Mouse (Mus musculus) heart, embryonic 12.5 days (tissue): ENCODE data around the gene Tspyl1. TPM values are rescaled to one million over a fixed set of nuclear protein-coding genes. Genes with fewer than 3 reads are reported as not detected.

ENCODE experiments used
- ATAC-seq: fragments of 200-750 bp; cut with Nextera tagmentation; 2 replicates; pipeline ENCODE4 v1.8.0; 2017; ENCODE audit warnings: moderate TSS enrichment, moderate library complexity; ENCODE audit not compliant: insufficient number of reproducible peaks, low FRiP score
- H3K27ac ChIP-seq: fragments of 300-500 bp; sonication (generic); 2 replicates; pipeline ENCODE4 v1.5.1; 2016; ENCODE audit warnings: mild to moderate bottlenecking, moderate library complexity; ENCODE audit not compliant: poor library complexity, severe bottlenecking
- H3K27me3 ChIP-seq: fragments of 300-500 bp; sonication (generic); replicated peaks from 2 replicates; pipeline ENCODE4 v1.6.1; 2016; ENCODE audit warnings: mild to moderate bottlenecking, moderate library complexity
- H3K36me3 ChIP-seq: fragments of 300-500 bp; sonication (generic); 2 replicates; pipeline ENCODE4 v1.6.1; 2016; ENCODE audit warnings: mild to moderate bottlenecking, moderate library complexity
- H3K4me1 ChIP-seq: fragments of 300-500 bp; sonication (generic); replicated peaks from 2 replicates; pipeline ENCODE4 v1.6.1; 2016; ENCODE audit warnings: mild to moderate bottlenecking
- H3K4me2 ChIP-seq: fragments of 300-500 bp; sonication (generic); 2 replicates; pipeline ENCODE4 v1.6.1; 2016; ENCODE audit warnings: mild to moderate bottlenecking, moderate library complexity
- H3K4me3 ChIP-seq: fragments of 300-500 bp; sonication (generic); 2 replicates; pipeline ENCODE4 v1.5.1; 2016; ENCODE audit warnings: mild to moderate bottlenecking
- H3K9ac ChIP-seq: fragments of 300-500 bp; sonication (generic); 2 replicates; pipeline ENCODE4 v1.6.1; 2016; ENCODE audit warnings: mild to moderate bottlenecking, moderate library complexity
- H3K9me3 ChIP-seq: fragments of 300-500 bp; sonication (generic); replicated peaks from 2 replicates; pipeline ENCODE4 v1.6.1; 2016; ENCODE audit warnings: mild to moderate bottlenecking, moderate library complexity
- WGBS: fragments of 180-500 bp; shearing (Covaris S2); methylation state at CpG from one replicate; pipeline ENCODE4 v1.1.7; 2016; 5-methylcytosine and 5-hydroxymethylcytosine counted together
- polyA plus RNA-seq: library from polyadenylated mRNA; unstranded; fragments of >200 nt; fragmentation: Nextera tagmentation; extraction: Ambion mirVana; gene quantifications from 2 replicates; pipeline ENCODE4 v1.2.1, GENCODE M21; 2016

The Tspyl1 gene
- polyA plus RNA-seq, 1 experiment from 2014 or later: 85.1 TPM

DNA sequence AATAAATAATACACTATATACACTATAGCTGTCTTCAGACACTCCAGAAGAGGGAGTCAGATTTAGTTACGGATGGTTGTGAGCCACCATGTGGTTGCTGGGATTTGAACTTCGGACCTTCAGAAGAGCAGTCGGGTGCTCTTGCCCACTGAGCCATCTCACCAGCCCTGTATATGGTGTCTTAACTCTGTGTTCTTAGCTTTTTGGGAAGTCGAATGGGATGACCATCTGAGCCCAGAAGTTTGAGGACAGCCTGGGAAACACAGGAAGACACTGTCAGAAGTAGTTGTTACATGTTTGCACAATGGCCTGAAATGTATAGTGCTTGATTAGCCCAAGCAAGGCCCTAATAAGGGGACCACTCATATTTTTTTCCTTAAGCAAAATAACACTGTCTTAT is 16.9 kb upstream of the Tspyl1 start:
- 84% methylated on average over 4 of the region's 4 CpGs for WGBS

DNA sequence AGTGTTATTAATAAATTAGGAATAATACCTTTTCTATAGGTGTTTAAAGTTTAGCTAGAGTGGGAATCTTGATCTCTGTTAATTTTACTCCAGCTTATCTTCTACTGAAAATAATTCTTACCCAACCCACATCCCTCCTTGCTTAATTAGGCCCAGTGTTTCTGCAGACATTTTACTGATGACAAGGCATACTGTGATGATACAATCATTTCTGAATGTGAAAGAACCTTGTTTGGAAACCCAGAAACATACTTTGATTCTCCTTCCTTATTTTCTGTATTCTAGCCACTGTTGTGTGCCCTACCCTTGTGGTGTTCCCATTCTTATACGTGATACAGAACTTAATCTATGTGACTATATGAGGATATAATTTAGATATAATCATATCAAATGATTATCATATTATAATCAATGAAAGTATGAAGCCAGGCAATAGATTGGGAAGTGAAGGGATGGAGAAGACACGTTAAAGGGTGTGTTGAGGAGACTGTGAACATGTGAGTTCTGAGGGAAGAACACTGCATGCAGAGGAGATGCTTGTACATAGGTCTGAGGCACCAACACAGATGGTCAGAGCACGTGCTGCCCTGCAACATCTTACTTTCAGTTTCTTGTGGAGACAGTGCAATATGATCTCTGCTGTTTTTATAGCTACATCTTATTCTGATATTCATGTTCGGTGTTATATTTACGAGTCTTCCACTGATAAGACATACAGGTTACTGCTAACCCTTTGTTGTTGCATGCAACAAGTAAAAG is 14.5 kb upstream of the Tspyl1 start:
- H3K9ac ChIP-seq: no peak overlapping the region
- ATAC-seq: no peak
- H3K4me1 ChIP-seq: 0 out of 2 replicates have a peak, but pooled peaks cover 3% of the 10 kb centered on the region
- no peaks in the 10 kb centered on the region for H3K9me3 ChIP-seq
- H3K36me3 ChIP-seq: no peaks in the 10 kb centered on the region
- H3K4me2 ChIP-seq: no peak overlapping the region
- no peak overlapping the region for H3K27ac ChIP-seq
- H3K4me3 ChIP-seq: no peak overlapping the region
- H3K27me3 ChIP-seq: no peaks in the 10 kb centered on the region
- 63% methylated on average over 5 of the region's 5 CpGs for WGBS

More for the DNA sequence above, 16.9 kb upstream of the Tspyl1 start:
- Histone ChIP-seq H3K4me1 (no peaks in the 10 kb centered on the region), H3K4me2 (no peak overlapping the region), H3K9me3 (no peaks in the 10 kb centered on the region), H3K27me3 (no peaks in the 10 kb centered on the region), H3K27ac (no peak overlapping the region), H3K36me3 (no peaks in the 10 kb centered on the region), H3K4me3 (no peak overlapping the region), H3K9ac (no peak overlapping the region)
- ATAC-seq: no peak

DNA sequence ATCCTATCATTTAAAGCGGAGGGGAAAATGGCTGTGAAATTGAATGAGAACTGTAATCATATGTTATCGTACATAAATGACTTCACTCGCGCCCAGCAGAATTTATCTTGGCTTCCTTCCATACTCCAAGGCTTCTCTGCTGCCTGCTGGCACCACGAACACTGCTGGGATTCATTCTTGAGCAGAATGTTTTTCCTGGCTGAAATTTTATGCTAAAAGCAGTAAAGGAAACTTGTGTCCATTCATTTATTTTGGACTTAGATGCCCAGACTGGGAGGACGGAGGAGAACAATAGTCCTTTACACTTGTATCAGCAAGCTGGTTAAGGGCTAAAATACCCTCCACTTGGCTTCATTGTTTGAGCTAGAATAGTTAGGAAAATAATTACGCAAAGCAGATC is 10.3 kb upstream of the Tspyl1 start:
- Histone ChIP-seq H3K4me3 (no peak overlapping the region), H3K9me3 (no peaks in the 10 kb centered on the region), H3K27ac (peak overlapping the region; percentile 48; the same call in 1 of the 2 replicates), H3K36me3 (no peaks in the 10 kb centered on the region), H3K4me2 (no peak overlapping the region), H3K9ac (no peak overlapping the region), H3K27me3 (no peaks in the 10 kb centered on the region), H3K4me1 (0 out of 2 replicates have a peak, but pooled peaks cover 3% of the 10 kb centered on the region)
- peak; percentile 57 for ATAC-seq
- 42% methylated on average over 7 of the region's 7 CpGs for WGBS

DNA sequence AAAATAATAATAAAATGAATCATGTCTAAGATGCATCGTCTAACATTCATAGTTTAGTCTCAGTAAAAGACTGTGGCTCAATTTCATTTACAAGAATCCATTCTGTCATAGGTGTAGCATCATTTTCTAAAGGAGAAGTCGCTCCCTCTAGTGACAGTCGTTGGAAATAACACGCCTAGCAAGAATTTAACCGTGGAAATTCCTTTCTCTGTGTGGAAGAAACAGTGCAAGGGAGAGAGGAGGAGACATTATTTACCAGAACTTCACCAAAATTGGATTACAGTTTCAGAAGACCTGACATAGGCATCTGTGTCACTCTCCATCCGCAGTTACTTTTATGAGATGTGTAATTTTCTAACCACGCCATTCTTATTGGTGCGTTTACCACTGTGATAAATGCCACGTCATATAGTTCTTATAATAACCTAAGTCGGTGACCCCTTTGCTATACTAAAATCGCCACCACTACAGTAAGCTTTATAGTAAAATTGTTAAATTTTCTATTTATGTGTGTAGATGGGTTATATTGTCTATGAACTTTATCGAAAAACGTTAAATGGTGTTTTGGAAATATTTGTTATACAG is 1.3 kb upstream of the Tspyl1 start:
- Histone ChIP-seq H3K27ac (no peak overlapping the region), H3K4me3 (0 out of 2 replicates have a peak overlapping the region, but pooled peaks have one; percentile 17), H3K4me2 (peak overlapping the region; percentile 55), H3K9me3 (no peaks in the 10 kb centered on the region), H3K9ac (no peak overlapping the region), H3K4me1 (peaks cover 13% of the 10 kb centered on the region), H3K36me3 (no peaks in the 10 kb centered on the region), H3K27me3 (0 out of 2 replicates have a peak, but pooled peaks cover 3% of the 10 kb centered on the region)
- WGBS: 29% methylated on average over 13 of the region's 13 CpGs
- ATAC-seq: no peak

DNA sequence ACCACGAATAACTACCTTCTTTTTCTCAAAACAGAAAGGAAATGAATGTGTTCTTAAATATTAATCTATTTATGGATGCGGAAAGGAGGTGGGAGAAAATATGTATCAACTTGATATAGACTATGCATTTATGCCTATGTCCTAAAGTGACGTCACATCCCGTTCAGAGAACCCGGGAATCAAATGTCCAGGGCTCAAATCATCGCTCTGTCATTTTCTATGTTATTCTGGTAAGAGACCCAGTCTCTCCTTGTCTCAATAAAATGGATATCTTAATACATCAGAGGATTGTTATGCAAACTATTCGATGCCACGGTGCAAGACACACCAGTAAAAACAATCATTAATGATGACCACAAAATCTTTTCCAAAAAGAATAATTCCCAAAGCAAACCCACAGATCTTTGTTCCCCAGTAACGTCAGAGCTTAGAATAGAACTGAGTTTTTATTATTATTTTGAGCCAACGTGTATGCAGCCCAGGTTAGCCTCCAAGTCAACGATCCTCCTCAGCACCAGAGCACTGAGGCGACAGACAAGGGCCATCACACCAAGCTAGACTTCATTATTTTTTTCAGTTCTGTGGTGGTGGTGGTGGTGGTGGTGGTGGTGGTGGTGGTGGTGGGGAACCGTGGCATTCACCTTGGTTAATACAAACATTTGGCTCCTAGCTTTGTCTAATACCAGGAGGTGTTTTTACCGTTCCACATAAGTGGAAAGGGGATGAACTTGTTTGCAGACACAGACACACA is 604 bp upstream of the Tspyl1 start:
- H3K27me3 ChIP-seq: 0 out of 2 replicates have a peak, but pooled peaks cover 3% of the 10 kb centered on the region
- peak overlapping the region; percentile 83 for H3K27ac ChIP-seq
- peak overlapping the region; percentile 99 for H3K4me3 ChIP-seq
- 0 out of 2 replicates have a peak, but pooled peaks cover 3% of the 10 kb centered on the region for H3K36me3 ChIP-seq
- ATAC-seq: peak; percentile 47
- H3K4me2 ChIP-seq: peak overlapping the region; percentile 94
- H3K9ac ChIP-seq: peak overlapping the region; percentile 72
- H3K4me1 ChIP-seq: peaks cover 13% of the 10 kb centered on the region
- H3K9me3 ChIP-seq: no peaks in the 10 kb centered on the region
- 16% methylated on average over 14 of the region's 14 CpGs for WGBS

DNA sequence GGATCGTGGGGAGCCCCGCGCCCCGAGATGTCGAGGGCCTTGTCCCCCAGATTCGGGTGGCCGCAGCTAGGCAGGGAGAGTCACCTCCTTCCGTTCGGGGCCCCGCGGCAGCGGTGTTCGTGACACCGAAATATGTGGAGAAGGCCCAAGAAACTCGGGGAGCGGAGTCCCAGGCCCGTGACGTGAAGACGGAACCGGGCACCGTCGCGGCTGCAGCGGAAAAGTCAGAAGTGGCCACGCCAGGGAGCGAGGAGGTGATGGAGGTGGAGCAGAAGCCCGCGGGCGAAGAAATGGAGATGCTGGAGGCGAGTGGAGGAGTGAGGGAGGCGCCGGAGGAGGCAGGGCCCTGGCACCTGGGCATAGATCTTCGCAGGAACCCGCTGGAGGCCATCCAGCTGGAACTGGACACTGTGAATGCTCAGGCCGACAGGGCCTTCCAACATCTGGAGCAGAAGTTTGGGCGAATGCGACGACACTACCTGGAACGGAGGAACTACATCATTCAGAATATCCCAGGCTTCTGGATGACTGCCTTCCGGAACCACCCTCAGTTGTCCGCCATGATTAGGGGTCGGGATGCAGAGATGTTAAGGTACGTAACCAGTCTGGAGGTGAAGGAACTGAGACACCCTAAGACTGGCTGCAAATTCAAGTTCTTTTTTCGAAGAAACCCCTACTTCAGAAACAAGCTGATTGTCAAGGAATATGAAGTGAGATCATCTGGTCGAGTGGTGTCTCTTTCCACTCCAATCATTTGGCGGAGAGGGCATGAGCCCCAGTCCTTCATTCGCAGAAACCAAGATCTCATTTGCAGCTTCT is 639 bp downstream of the Tspyl1 start:
- Histone ChIP-seq H3K4me3 (peak overlapping the region; percentile 99), H3K9me3 (no peaks in the 10 kb centered on the region), H3K4me2 (peak overlapping the region; percentile 94), H3K4me1 (peaks cover 13% of the 10 kb centered on the region), H3K27me3 (no peaks in the 10 kb centered on the region), H3K27ac (peak overlapping the region; percentile 86), H3K36me3 (peaks cover 10% of the 10 kb centered on the region), H3K9ac (peak overlapping the region; percentile 97)
- peak; percentile 55 for ATAC-seq
- 4% methylated on average over 47 of the region's 47 CpGs for WGBS

DNA sequence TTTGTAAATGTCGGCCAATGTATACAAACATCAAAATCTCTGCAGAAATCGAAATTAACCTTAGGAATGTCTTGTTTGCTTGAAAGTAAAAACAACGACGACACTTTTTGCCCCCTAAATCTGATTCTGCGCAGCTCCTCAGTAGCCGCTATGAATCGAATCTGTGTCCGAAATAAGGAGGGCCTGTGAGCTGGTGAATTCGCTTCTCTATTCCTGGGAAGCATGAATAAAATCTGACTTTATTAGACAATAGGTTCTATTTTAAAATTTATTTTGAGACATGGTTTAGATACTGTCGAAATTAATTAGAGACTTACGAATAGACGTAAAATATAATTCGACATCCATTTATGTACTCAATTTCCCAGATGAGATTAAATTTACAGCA is 14.9 kb downstream of the Tspyl1 start:
- Histone ChIP-seq H3K36me3 (no peaks in the 10 kb centered on the region), H3K4me1 (peaks cover 34% of the 10 kb centered on the region), H3K9ac (peak overlapping the region; percentile 78), H3K4me2 (peak overlapping the region; percentile 96), H3K27me3 (no peaks in the 10 kb centered on the region), H3K4me3 (peak overlapping the region; percentile 88), H3K27ac (no peak overlapping the region), H3K9me3 (no peaks in the 10 kb centered on the region)
- ATAC-seq: no peak
- 5% methylated on average over 13 of the region's 13 CpGs for whole genome bisulfite sequencing

DNA sequence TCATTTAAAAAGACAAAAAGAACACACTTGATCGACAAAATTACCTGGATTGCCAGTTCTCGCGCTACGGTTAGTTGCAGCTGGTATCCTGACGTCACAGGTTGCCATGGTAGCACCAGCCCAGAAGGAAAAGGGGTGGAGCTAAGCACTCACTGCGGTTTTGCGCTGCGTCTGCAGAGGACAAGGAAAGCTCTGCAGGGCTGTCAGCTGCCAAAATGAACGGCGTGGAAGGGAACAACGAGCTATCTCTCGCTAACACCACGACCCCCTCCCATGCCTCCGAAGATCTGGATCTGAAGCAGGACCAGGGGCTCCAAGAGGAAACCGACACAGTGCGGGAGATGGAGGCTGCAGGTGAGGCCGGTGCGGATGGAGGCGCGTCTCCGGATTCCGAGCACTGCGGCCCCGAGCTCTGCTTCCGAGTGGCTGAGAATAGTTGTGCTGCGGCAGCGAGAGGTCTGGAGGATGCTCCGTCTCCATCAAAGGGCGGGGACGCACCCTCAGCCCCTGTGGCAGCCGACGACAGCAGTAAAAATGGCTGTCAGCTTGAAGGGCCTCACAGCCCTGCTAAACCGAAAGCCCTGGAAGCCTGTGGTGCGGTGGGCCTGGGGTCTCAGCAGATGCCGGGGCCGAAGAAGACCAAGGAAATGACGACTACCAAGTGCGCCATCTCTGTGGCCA is 15.4 kb downstream of the Tspyl1 start, which contains the start of gene Tspyl4:
TSS of gene Tspyl4 (plus strand) at position 144 of the 681 bp plus-strand sequence.
- Histone ChIP-seq H3K9me3 (no peaks in the 10 kb centered on the region), H3K27ac (peak within 1 kb of the TSS; percentile 79), H3K4me1 (peaks cover 37% of the 10 kb centered on the region), H3K4me3 (peak within 1 kb of the TSS; percentile 88), H3K4me2 (peak within 1 kb of the TSS; percentile 96), H3K36me3 (no peaks in the 10 kb centered on the region), H3K9ac (peak within 1 kb of the TSS; percentile 84), H3K27me3 (no peaks in the 10 kb centered on the region)
- peak; percentile 95 for ATAC-seq
- WGBS: under 1% methylated on average over 38 of the region's 38 CpGs

DNA sequence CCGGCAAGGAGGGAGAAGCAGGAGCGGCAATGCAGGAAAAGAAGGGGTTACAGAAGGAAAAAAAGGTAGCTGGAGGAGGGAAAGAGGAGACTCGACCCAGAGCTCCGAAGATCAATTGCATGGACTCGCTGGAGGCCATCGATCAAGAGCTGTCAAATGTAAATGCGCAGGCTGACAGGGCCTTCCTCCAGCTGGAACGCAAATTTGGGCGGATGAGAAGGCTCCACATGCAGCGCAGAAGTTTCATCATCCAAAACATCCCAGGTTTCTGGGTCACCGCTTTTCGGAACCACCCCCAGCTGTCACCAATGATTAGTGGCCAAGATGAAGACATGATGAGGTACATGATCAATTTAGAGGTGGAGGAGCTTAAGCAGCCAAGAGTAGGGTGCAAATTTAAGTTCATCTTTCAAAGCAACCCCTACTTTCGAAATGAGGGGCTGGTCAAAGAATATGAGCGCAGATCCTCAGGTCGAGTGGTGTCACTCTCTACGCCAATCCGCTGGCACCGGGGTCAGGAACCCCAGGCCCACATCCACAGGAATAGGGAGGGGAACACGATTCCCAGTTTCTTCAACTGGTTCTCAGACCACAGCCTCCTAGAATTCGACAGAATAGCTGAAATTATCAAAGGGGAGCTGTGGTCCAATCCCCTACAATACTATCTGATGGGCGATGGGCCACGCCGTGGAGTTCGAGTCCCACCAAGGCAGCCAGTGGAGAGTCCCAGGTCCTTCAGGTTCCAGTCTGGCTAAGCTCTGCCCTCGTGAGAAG is 16.2 kb downstream of the Tspyl1 start:
- Histone ChIP-seq H3K4me3 (peak overlapping the region; percentile 88), H3K36me3 (no peaks in the 10 kb centered on the region), H3K4me1 (peaks cover 42% of the 10 kb centered on the region), H3K9ac (peak overlapping the region; percentile 84), H3K27me3 (no peaks in the 10 kb centered on the region), H3K4me2 (peak overlapping the region; percentile 96), H3K27ac (no peak overlapping the region), H3K9me3 (no peaks in the 10 kb centered on the region)
- no peak for ATAC-seq
- WGBS: 44% methylated on average over 25 of the region's 25 CpGs
